Mouse (Mus musculus): ENCODE results near the gene Ppp1r32.

- TF ChIP-seq POLR2A (IDR thresholded peaks at IDR 0.05; ENCODE audit: borderline replicate concordance, insufficient read depth, low read length) (no peak), CTCF (IDR thresholded peaks at IDR 0.05; ENCODE audit: borderline replicate concordance, insufficient read depth, low read depth, low read length) (no peak)
These were observed 39.2 kb upstream of the Ppp1r32 start for GRCm38 (mm10) chr19:10521926-10522325.
